Mouse (Mus musculus) ES-E14 (cell line): ENCODE data around the gene Dcn.

Experiments used
- HCFC1 ChIP-seq: IDR thresholded peaks from 2 replicates; pipeline ENCODE4 v1.6.1; 2012; ENCODE audit warnings: low read length, inconsistent platforms, borderline replicate concordance; ENCODE audit not compliant: insufficient read depth
- MAFK ChIP-seq: IDR thresholded peaks from 2 replicates; pipeline ENCODE4 v1.6.1; 2014; ENCODE audit warnings: mild to moderate bottlenecking, low read depth, low read length, inconsistent platforms; ENCODE audit not compliant: insufficient read depth
- ZNF384 ChIP-seq: IDR thresholded peaks from 2 replicates; pipeline ENCODE4 v1.6.1; 2012; ENCODE audit warnings: low read depth, low read length, inconsistent platforms

DNA sequence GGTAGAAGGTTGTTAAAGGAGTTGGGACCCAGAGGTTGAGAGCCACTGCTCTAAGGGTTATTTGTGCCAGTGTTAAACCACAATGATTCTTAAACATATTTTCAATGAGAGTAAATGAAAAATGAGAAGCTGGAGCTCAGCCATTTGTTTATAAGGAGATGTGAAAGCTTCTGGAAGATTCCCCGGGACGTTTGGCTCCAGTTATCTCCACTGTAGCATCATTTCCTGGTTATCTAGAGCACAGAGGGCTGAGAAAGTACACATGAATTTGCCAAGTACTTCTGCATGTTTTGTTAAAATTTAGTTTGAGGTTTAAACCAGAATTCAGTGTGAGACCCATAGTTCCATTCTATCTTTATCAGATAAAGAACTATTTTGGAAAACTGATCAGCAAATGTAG, 5.7 kb downstream of the Dcn start:
- TF ChIP-seq HCFC1, result no peak
- no peak for TF ChIP-seq ZNF384
- no peak for TF ChIP-seq MAFK
